Mouse (Mus musculus) thymus, adult 2 months (tissue): ENCODE results near the gene Npnt.

Experiments used
- CTCF ChIP-seq: fragments of 200-500 bp; IDR thresholded peaks from 2 replicates; pipeline ENCODE4 v1.5.1; 2012; ENCODE audit warnings: mild to moderate bottlenecking, control low read depth, low read length, moderate library complexity, borderline replicate concordance; ENCODE audit not compliant: control insufficient read depth, poor library complexity, insufficient read depth; ENCODE audit errors: extremely low read depth
- POLR2A ChIP-seq: fragments of 200-500 bp; IDR thresholded peaks from 2 replicates; pipeline ENCODE4 v1.6.1; 2012; ENCODE audit warnings: mild to moderate bottlenecking, low read length, control low read depth, moderate library complexity; ENCODE audit not compliant: control insufficient read depth, poor library complexity, insufficient read depth; ENCODE audit errors: extremely low read depth

- TF ChIP-seq POLR2A = no peak
- no peak for TF ChIP-seq CTCF
Measured at GRCm38 (mm10) chr3:132912420-132912819, 37.7 kb downstream of the Npnt start.
